Mouse (Mus musculus): Measurements from ENCODE around the gene Shmt1. TPM values are rescaled to one million over a fixed set of nuclear protein-coding genes. Genes with fewer than 3 reads are reported as not detected.

Shmt1 gene
- total and polyA plus RNA-seq, 2 experiments: 214 to 239 TPM

GRCm38 (mm10) chr11:60755570-60755969 lies 55.9 kb downstream of the Shmt1 start:
- Histone ChIP-seq H3K27ac (replicated peaks; ENCODE audit: insufficient read depth, low read depth, low read length) (no peak overlapping the region), H3K36me3 (ENCODE audit: control insufficient read depth, insufficient read depth, low read length) (peaks cover 23% of the 10 kb centered on the region), H3K27me3 (ENCODE audit: control insufficient read depth, insufficient read depth, low read length) (no peaks in the 10 kb centered on the region), H3K4me1 (ENCODE audit: control insufficient read depth, insufficient read depth, low read length) (no peaks in the 10 kb centered on the region), H3K4me3 (ENCODE audit: insufficient read depth, low read depth, low read length) (no peak overlapping the region), H3K9ac (ENCODE audit: low read depth, low read length) (no peak overlapping the region), H3K79me2 (ENCODE audit: control insufficient read depth, insufficient read depth, low read length) (no peaks in the 10 kb centered on the region)
- no peak for DNase-seq (ENCODE audit: extremely low read depth, low read depth, low spot score)
- no peak for TF ChIP-seq CTCF (IDR thresholded peaks at IDR 0.05; ENCODE audit: low read depth, low read length)
- no peak for TF ChIP-seq POLR2A (IDR thresholded peaks at IDR 0.05; ENCODE audit: extremely low read depth, insufficient read depth, low read length)
- WGBS: 95% methylated on average over 7 of the region's 7 CpGs

GRCm38 (mm10) chr11:60740321-60740720 lies 71.2 kb downstream of the Shmt1 start:
- DNase-seq (ENCODE audit: extremely low read depth, low read depth, low spot score): no peak
- Histone ChIP-seq H3K36me3 (ENCODE audit: control insufficient read depth, insufficient read depth, low read length) (peaks cover under 1% of the 10 kb centered on the region; the same call in 1 of the 2 replicates), H3K4me3 (ENCODE audit: insufficient read depth, low read depth, low read length) (no peak overlapping the region), H3K4me1 (ENCODE audit: control insufficient read depth, insufficient read depth, low read length) (no peaks in the 10 kb centered on the region), H3K79me2 (ENCODE audit: control insufficient read depth, insufficient read depth, low read length) (no peaks in the 10 kb centered on the region), H3K27ac (replicated peaks; ENCODE audit: insufficient read depth, low read depth, low read length) (no peak overlapping the region), H3K27me3 (ENCODE audit: control insufficient read depth, insufficient read depth, low read length) (no peaks in the 10 kb centered on the region), H3K9ac (ENCODE audit: low read depth, low read length) (no peak overlapping the region)
- TF ChIP-seq POLR2A (IDR thresholded peaks at IDR 0.05; ENCODE audit: extremely low read depth, insufficient read depth, low read length): no peak
- no peak for TF ChIP-seq CTCF (IDR thresholded peaks at IDR 0.05; ENCODE audit: low read depth, low read length)
- 82% methylated on average over 3 of the region's 3 CpGs for WGBS

Other genes with a start within 250 kb of the Shmt1 start
- 2.7 and 3.8 TPM in 2 replicates for gene Llgl1, start 112.0 kb downstream of the Shmt1 start, total RNA-seq (2014; rRNA removed)
- gene Llgl1, start 112.0 kb downstream of the Shmt1 start, polyA plus RNA-seq (2012; rRNA removed): 8.9 and 11.5 TPM in 2 replicates
- 33.4 and 35.1 TPM in 2 replicates for gene Flii, start 84.5 kb downstream of the Shmt1 start, total RNA-seq (2014; rRNA removed)
- 82.7 and 86.7 TPM in 2 replicates for gene Flii, start 84.5 kb downstream of the Shmt1 start, polyA plus RNA-seq (2012; rRNA removed)
- 10.7 and 13.1 TPM in 2 replicates for gene Mief2, start 83.3 kb downstream of the Shmt1 start, total RNA-seq (2014; rRNA removed)
- 20.3 and 26.3 TPM in 2 replicates for gene Mief2, start 83.3 kb downstream of the Shmt1 start, polyA plus RNA-seq (2012; rRNA removed)
- 3.3 and 3.4 TPM in 2 replicates for gene Top3a, start 34.4 kb downstream of the Shmt1 start, total RNA-seq (2014; rRNA removed)
- gene Top3a, start 34.4 kb downstream of the Shmt1 start, polyA plus RNA-seq (2012; rRNA removed): 3.4 and 3.8 TPM in 2 replicates
- gene Smcr8, start 34.2 kb downstream of the Shmt1 start, total RNA-seq (2014; rRNA removed): 9.3 and 12.8 TPM in 2 replicates
- 6.2 and 7.7 TPM in 2 replicates for gene Smcr8, start 34.2 kb downstream of the Shmt1 start, polyA plus RNA-seq (2012; rRNA removed)
- gene Dhrs7b, start 18.9 kb upstream of the Shmt1 start, total RNA-seq (2014; rRNA removed): 23.5 and 28.8 TPM in 2 replicates
- 15.0 and 15.5 TPM in 2 replicates for gene Dhrs7b, start 18.9 kb upstream of the Shmt1 start, polyA plus RNA-seq (2012; rRNA removed)
- 19.8 and 20.0 TPM in 2 replicates for gene Tmem11, start 67.6 kb upstream of the Shmt1 start, total RNA-seq (2014; rRNA removed)
- 48.9 and 67.8 TPM in 2 replicates for gene Tmem11, start 67.6 kb upstream of the Shmt1 start, polyA plus RNA-seq (2012; rRNA removed)
- gene Natd1, start 103.0 kb upstream of the Shmt1 start, total RNA-seq (2014; rRNA removed): 1.1 and 2.2 TPM in 2 replicates
- gene Natd1, start 103.0 kb upstream of the Shmt1 start, polyA plus RNA-seq (2012; rRNA removed): 6.6 and 7.0 TPM in 2 replicates
- 25.7 and 30.3 TPM in 2 replicates for gene Map2k3, start 120.3 kb upstream of the Shmt1 start, total RNA-seq (2014; rRNA removed)
- 36.9 and 39.7 TPM in 2 replicates for gene Map2k3, start 120.3 kb upstream of the Shmt1 start, polyA plus RNA-seq (2012; rRNA removed)
- not detected in 2 replicates for gene Kcnj12, start 210.8 kb upstream of the Shmt1 start, total RNA-seq (2014; rRNA removed)
- gene Kcnj12, start 210.8 kb upstream of the Shmt1 start, polyA plus RNA-seq (2012; rRNA removed): not detected in 2 replicates